Mouse (Mus musculus) bone marrow macrophage, adult 2 months (primary cell): ENCODE measurements at regions not wholly inside any gene's neighbourhood (a gene's known extent, or its start where the extent isn't known, plus 50 kb on each side); places are given as distances from the start of the nearest gene placed in this dataset.

Source experiments
- CTCF ChIP-seq: IDR thresholded peaks from 2 replicates; pipeline ENCODE4 v1.5.1; 2012; ENCODE audit warnings: low read depth, mild to moderate bottlenecking, low read length, moderate library complexity
- POLR2A ChIP-seq: IDR thresholded peaks from 2 replicates; pipeline ENCODE4 v1.6.1; 2012; ENCODE audit warnings: mild to moderate bottlenecking, low read depth, low read length, borderline replicate concordance

- TF ChIP-seq POLR2A (no peak), CTCF (no peak)
Measured at GRCm38 (mm10) chr9:78775462-78775861, 160.1 kb downstream of the Cd109 start.
